Mouse (Mus musculus) CH12.LX (cell line): ENCODE data around the gene Rps16.

ENCODE experiments used
- CTCF ChIP-seq, 2 experiments: IDR thresholded peaks in 1 of 2; conservative IDR thresholded peaks in 1 of 2; 2 replicates each; pipeline ENCODE4 v1.5.1; 2011 to 2012; ENCODE audit warnings: low read depth in 2 of 2, low read length in 2 of 2, improper control_type of control experiment in 1 of 2, inconsistent platforms in 1 of 2, mild to moderate bottlenecking in 1 of 2, moderate library complexity in 1 of 2
- ELF1 ChIP-seq: IDR thresholded peaks from 2 replicates; pipeline ENCODE4 v1.6.1; 2014; ENCODE audit warnings: low read depth, mild to moderate bottlenecking, inconsistent platforms, low read length, improper control_type of control experiment
- EP300 ChIP-seq: IDR thresholded peaks from 2 replicates; pipeline ENCODE4 v1.6.1; 2011; ENCODE audit warnings: low read length, improper control_type of control experiment
- HCFC1 ChIP-seq: IDR thresholded peaks from 2 replicates; pipeline ENCODE4 v1.6.1; 2012; ENCODE audit warnings: low read depth, mild to moderate bottlenecking, inconsistent platforms, low read length, improper control_type of control experiment
- JUND ChIP-seq: conservative IDR thresholded peaks from 2 replicates; pipeline ENCODE4 v1.6.1; 2011; ENCODE audit warnings: low read depth, low read length, improper control_type of control experiment
- MYC ChIP-seq: IDR thresholded peaks from 2 replicates; pipeline ENCODE4 v1.6.1; 2011; ENCODE audit warnings: low read depth, mild to moderate bottlenecking, improper control_type of control experiment, low read length
- POLR2A ChIP-seq: IDR thresholded peaks from 2 replicates; pipeline ENCODE4 v1.6.1; 2011; ENCODE audit warnings: low read depth, mild to moderate bottlenecking, improper control_type of control experiment, low read length
- RAD21 ChIP-seq: IDR thresholded peaks from 2 replicates; pipeline ENCODE4 v1.6.1; 2011; ENCODE audit warnings: low read depth, mild to moderate bottlenecking, low read length, improper control_type of control experiment, moderate library complexity
- RCOR1 ChIP-seq: conservative IDR thresholded peaks from 2 replicates; pipeline ENCODE4 v1.6.1; 2012; ENCODE audit warnings: low read depth, mild to moderate bottlenecking, inconsistent platforms, low read length, improper control_type of control experiment

GRCm38 (mm10) chr7:28395425-28395824, 45.0 kb downstream of the Rps16 start:
- no peak for TF ChIP-seq RCOR1
- TF ChIP-seq EP300: no peak
- TF ChIP-seq RAD21: no peak
- no peak for TF ChIP-seq CTCF (conservative IDR thresholded peaks at IDR 0.05 in 1 of 2, IDR thresholded peaks at IDR 0.05 in 1 of 2; ENCODE audit: low read depth in 2 of 2, low read length in 2 of 2)
- TF ChIP-seq ELF1: no peak
- no peak for TF ChIP-seq HCFC1
- TF ChIP-seq JUND: no peak
- no peak for TF ChIP-seq POLR2A
- no peak for TF ChIP-seq MYC
